ENCODE assay signal across 17 mouse cellular contexts in the genomic region with DNA sequence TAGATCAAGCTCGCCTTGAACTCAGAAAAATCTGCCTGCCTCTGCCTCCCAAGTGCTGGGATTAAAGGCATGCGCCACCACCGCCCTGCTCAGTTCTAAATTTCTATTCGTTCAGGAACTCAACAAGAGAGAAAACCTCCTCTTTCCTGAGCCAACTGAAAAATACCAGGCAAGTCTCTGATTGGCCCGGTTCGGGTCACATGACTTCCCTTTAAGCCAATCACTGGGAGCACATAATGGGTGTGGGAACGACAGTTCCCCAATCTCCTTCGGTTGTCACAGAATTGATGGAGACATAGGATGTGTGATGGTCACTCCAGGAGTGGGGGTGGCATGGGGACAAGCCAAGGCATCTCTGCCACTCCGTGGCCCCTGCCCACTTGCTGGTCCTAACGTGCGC. TPM values are rescaled to one million over a fixed set of nuclear protein-coding genes. Genes with fewer than 3 reads are reported as not detected.
"Had no signal": no experiment of that assay in that cellular context is flagged by ENCODE, and none has a peak within 500 bp of the region (broad histone marks: within the 10 kb centered on the region; RNA-seq: fewer than 3 reads in every experiment).

No protein-coding gene starts in this region.

- DNase-seq: kidney, adult 18-20 months; kidney, adult 9 months; kidney, postnatal 14 days; kidney, postnatal 4 days; lung, adult 2 months; lung, postnatal 14 days; lung, postnatal 4 days; midbrain, embryonic 14.5 days; right cerebral cortex, postnatal 14 days; right cerebral cortex, postnatal 4 days; thymus, adult 18-20 months; thymus, postnatal 4 days had no signal

- H3K9ac ChIP-seq: liver, embryonic 14.5 days had no signal

- H3K27ac ChIP-seq: liver, embryonic 14.5 days; stomach, postnatal 0 days had no signal

- H3K4me2 ChIP-seq: liver, embryonic 11.5 days; midbrain, embryonic 11.5 days had no signal

RNA-seq across cellular contexts. Expression of a gene that starts 24.8 kb away (rescaled TPM):
- total RNA-seq: megakaryocyte-erythroid progenitor cell, adult 5-6 weeks had no signal
